Mouse (Mus musculus) left cerebral cortex, adult 8-10 months (tissue): ENCODE measurements around the gene Wars. TPM values are rescaled to one million over a fixed set of nuclear protein-coding genes. Genes with fewer than 3 reads are reported as not detected.

Source experiments
- DNase-seq, 2 experiments: peaks; one replicate each; pipeline ENCODE4 v3.0.0; 2022; ENCODE audit warnings: low spot score in 2 of 2
- total RNA-seq, 4 experiments: library from RNA; stranded (reverse); gene quantifications; 2 replicates each; pipeline ENCODE4 v1.2.4; 2022

Gene Wars
- total RNA-seq, 4 experiments from 2014 or later, result 76.5 to 92.1 (median 83.0) TPM

- no peak for DNase-seq
Observed at GRCm38 (mm10) chr12:108909846-108910433, 16.0 kb upstream of the Wars start.

DNA sequence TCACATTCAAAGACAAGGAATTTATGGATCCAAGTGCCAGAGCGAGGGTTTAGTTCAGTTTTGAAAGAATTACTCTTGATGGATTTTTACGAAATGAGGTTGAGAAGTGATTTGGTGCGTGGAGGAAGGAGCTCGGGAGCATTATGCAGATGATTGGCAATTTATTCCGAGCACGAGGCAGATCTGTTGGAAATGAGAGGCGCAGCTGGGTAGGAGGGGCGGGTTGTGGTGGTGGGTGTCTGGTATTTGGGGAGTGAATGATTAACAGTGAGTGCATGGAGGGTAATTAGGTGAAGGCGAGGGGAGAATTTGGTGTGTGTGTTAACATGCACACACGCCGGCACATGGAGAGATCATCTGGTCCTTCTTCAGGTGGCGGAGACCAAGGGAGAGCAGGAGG lies 12.4 kb upstream of the Wars start:
- no peak for DNase-seq

GRCm38 (mm10) chr12:108905620-108906302 lies 11.8 kb upstream of the Wars start:
- DNase-seq, result no peak

DNA sequence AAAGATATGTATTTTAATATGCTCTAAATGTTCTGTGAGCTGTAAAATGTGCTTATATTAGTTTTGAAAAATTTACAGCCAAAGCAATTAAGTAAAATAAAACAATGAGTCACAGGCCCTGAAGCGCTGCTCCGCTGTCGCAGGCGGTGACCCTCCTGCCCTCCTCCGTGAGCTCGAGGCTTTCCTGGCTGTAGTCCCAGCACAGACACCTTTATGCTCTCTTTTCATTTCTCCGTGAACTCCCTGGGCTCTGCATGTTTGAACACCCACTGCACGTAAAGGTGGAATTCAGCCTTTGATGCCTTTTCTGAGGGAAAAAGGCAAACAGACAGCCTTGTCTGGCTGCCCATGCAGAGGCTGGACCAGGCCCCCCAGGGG lies 10.3 kb upstream of the Wars start:
- no peak for DNase-seq

DNA sequence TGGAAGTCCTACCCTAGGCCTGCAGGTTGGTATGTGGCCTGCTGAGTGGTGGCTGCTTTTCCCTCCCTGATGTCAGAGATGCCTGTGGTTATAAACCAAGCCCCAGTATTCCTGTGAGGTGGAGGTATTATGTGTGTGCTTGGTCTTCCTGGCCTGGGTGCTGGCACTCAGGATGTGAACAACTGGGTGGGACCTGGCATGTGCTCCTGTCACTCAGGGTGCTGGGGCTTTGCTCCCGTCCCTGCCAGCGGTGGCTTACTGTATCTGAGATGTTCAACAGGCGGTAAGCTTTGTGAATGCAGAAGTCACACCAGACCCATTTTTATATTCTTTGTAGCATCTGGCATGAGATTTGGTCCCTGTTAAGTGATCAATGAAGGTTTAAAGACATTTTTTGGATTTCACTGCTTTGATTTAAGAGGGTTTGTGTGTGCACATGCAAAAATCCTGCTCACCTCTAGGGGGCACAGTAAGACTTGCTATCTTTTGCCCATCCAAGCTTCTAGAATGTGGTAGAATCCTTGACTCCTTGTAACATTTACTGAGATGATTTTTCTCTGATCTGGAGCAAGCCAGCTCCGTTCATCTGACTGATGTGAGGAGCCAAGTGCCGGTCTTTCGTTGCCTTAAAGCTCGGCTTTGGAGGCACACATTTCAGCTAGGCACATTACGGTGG lies 9.8 kb upstream of the Wars start:
- DNase-seq, result peak; percentile 37 to 62

DNA sequence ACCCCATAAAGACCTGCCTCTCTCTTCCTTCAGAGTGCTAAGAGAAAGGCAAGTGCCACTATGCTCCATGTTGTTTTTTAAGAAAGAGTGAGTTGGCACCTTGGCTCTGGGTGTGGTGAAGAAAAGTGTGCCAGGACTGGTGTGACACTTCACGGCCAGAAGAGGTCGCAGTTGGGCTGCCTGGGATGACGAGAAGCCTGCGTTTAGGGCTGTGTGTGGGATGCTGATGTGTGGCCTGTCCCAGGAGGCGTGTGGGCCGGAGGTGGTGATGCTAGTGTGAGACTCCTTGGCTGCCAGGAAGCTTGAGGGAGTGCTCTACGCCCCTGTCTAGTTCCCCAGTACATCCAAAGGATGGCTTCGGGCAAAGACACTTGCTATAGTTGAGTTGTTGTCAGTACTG lies 9.0 kb upstream of the Wars start:
- peak; percentile 51 to 81 for DNase-seq

DNA sequence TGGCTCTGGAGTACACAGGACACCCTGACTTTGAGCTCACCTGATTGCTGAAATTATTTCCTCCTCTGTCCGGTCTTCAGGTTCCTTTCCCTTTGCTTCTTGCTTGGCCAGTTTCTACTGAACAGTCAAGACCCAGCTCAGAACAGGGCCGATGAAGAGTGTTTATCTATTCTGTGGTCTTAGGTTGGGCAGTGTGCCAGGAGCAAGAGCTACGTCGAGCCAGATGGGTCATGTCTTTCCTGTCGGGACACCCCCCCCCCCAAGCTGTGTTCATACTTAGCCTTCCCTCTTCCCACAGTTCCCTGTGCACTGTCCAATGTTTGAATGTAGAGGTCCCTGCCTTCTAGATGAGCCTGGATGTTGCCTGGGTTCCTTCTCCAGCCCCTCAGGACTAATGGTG lies 7.4 kb upstream of the Wars start:
- no peak for DNase-seq

DNA sequence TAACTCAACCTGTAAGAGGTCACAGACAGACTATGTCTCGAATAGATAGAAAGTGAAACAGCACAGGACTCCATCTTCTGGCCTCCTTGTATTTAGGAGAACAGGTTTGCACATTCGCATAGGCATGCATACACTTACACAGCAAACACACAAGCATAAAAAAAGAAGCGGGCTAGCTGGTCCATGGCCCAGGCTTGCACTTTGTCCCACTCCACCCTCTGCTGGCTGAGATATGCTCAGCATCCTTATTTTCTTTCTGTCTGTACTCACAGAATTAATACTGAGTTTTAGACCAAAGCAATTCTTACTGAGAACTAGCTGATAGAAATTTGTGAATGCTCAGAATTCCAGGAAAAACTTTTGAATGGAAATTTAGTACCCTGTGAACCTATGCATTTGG lies 2.0 kb upstream of the Wars start:
- DNase-seq, result no peak

DNA sequence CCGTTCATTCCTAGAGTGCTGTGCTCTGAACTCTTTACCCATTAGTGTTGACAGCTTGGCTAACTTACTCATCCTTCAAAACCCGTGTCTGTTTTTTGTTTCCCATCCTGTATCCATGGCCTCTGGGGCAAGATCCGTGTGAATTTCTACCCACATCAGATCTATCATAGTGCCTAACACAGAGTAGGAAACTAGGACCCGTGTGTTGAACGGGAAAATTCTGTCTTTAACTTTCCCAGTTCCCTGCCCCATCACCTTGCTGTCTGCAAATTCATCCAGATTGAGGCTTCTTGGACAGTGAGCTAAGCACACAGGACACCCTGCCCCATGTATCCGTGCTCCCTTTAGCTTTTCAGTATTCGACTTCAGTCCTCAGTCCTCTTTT lies 450 bp upstream of the Wars start:
- no peak for DNase-seq

GRCm38 (mm10) chr12:108892989-108893714 lies 822 bp downstream of the Wars start, which contains the start of gene Wdr25:
Gene Wdr25 (plus strand): TSS chr12:108893631.
- no peak for DNase-seq

DNA sequence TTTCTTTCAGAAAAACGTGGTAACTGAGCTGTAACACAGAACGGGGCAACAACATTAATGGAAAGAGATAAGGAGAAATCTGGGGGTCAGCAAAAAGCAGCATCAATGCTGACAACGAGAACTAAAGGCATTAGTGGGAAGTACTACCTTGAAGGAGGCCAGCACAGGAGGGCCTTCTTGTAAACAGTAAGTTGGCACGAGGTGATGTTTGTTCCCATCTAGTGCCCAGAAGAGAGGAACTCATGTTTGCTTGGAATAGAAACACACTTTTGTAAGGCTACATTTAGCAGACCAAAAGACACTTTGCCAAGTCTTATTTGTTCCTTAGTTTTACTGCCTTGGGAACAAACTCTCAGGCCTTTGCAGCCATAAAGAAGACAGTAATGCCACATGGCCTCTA lies 5.3 kb downstream of the Wars start:
- no peak for DNase-seq

- DNase-seq, result no peak
Observed at GRCm38 (mm10) chr12:108887077-108887476, 6.9 kb downstream of the Wars start.

DNA sequence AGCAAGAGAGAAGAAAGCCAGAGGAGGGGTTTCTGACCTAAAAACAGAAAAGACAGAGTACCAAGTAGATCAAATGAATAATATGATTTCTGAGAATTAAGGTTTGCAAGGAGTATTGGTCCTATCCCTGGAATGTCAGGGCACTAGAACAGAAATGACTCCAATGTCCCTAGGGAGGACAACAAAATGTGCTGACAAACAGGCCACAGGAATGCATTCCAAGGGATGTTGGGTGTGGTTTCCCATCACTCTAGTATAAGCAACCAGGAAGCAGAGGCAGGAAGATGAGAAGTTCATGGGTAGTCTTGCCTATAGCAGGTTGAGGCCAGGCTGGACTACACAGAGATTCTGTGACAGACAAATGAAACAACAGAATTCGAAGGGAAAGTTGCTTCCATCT lies 8.1 kb downstream of the Wars start:
- no peak for DNase-seq

- DNase-seq, result no peak
Observed at GRCm38 (mm10) chr12:108882776-108883175, 11.2 kb downstream of the Wars start.

DNA sequence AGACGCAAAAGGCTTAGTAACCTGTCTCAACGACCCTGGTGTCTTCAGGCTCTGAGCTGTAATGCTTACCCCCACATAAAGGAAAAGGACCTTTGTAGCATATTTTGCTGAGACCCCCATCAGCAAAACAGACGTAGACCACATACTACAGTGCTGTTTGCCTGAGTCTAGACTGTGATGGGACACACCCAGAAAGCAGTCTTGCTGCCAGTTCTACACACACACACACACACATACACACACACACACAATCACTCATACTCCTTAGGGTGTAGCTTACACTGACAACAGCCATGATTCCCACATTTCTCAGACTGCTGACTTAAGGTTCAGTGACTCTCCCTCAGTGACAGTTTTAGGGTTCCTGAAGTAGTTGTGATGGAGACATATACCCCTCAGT lies 12.8 kb downstream of the Wars start:
- DNase-seq, result no peak

GRCm38 (mm10) chr12:108880606-108881005 lies 13.4 kb downstream of the Wars start:
- DNase-seq, result no peak

GRCm38 (mm10) chr12:108879138-108879537 lies 14.8 kb downstream of the Wars start:
- no peak for DNase-seq

DNA sequence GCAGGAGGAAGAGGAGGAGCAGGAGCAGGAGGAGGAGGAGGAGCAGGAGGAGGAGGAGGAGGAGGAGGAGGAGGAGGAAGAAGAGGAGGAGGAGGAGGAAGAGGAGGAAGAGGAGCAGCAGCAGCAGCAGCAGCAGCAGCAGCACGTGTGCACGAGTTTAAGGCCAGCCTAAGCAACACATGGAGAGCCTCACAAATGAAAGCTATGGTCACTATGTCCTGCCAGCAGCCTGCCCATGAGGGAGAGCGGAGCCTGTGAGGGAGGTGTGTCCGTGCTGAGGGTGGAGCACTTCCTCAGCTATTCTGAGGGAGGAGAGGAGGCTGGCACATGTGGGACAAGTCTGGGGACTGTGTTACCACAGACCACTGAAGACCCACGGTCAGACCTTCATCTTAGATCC lies 20.9 kb downstream of the Wars start:
- no peak for DNase-seq

DNA sequence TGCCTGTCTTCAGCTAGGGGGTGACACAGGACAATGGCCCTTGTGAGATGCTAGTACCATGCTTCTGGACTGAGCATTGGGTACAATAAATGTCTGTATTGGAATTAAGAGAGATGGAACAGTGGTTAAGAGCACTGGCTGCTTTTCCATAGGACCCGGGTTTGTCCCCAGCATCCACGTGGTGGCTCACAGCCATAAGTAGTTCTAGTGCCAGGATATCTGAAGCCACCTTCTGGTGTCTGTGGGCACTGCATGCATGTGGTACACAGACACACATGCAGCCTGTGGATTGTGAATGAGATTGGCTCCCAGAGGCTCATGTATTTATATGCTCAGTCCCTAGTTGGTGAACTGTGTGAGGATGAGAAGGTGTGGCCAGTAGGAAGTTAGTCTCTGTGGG lies 24.4 kb downstream of the Wars start:
- DNase-seq, result no peak

- DNase-seq, result no peak
Observed at GRCm38 (mm10) chr12:108865007-108865494, 28.9 kb downstream of the Wars start.

DNA sequence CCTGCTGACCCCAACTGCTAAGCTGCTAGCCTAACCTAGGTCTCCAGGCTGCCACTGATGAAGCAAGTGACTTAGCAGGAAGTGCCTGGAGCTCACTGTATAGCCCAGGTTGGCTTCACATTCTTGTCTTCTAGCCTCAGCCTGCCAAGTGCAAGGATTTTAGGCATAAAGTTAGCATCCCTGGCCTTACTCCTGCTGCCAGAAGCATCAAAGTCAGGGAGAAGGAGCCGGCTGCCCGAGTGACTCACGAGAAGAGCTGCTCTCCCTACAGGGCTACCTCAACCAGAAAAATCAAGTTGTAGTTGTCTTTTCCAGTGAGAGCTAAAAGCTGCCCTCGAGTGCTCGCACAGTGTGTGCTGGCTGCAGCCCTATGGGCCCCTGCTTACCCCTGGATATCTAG lies 35.5 kb downstream of the Wars start:
- no peak for DNase-seq

DNA sequence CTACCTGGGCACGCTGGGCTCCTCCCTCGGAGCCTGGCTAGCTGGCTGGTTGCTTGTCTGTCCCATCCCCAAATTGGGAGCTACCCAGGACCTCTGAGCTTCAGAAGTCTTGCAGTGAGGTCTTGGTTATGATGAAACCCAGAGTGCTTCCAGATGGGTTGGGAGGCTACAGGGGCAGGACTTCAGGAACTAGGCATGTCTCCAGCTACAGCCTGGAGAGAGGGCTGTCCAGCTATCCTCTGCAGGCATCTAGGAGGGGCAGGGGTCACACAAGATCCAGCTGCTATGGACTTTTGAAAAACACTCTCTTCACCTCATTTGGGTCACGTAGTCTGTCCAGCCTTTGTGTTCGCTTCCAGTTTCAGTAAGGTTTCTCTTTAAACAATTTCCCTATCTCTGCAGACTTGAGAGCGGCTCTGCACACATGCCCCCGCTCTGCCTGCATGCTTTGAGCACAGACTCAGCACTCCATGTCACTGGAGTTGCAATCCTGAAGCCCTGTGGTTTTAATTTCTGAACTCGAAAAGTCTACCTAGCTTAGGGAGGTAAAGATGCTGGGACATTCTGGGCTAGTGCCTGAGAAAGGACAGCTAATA lies 36.3 kb downstream of the Wars start:
- DNase-seq, result no peak
